Mouse (Mus musculus) lung, embryonic 14.5 days (tissue): ENCODE data around the gene Itga8. TPM values are rescaled to one million over a fixed set of nuclear protein-coding genes. Genes with fewer than 3 reads are reported as not detected.

ENCODE experiments used
- ATAC-seq: fragments of 200-750 bp; cut with Nextera tagmentation; 2 replicates; pipeline ENCODE4 v1.8.0; 2017; ENCODE audit warnings: mild to moderate bottlenecking, moderate TSS enrichment, moderate library complexity; ENCODE audit not compliant: insufficient read depth
- DNase-seq: peaks from one replicate; pipeline ENCODE4 v3.0.0-alpha.2; 2015
- H3K27ac ChIP-seq: fragments of 300-500 bp; sonication (generic); 2 replicates; pipeline ENCODE4 v1.5.1; 2014; ENCODE audit warnings: low read depth, mild to moderate bottlenecking, moderate library complexity
- H3K27me3 ChIP-seq: fragments of 300-500 bp; sonication (generic); 2 replicates; pipeline ENCODE4 v1.6.1; 2014; ENCODE audit warnings: low read length, control low read depth; ENCODE audit not compliant: insufficient read depth
- H3K36me3 ChIP-seq: fragments of 300-500 bp; sonication (generic); 2 replicates; pipeline ENCODE4 v1.6.1; 2014; ENCODE audit warnings: control low read depth; ENCODE audit not compliant: insufficient read depth
- H3K4me1 ChIP-seq: fragments of 300-500 bp; sonication (generic); 2 replicates; pipeline ENCODE4 v1.6.1; 2014; ENCODE audit warnings: antibody characterized with exemption, control low read depth; ENCODE audit not compliant: insufficient read depth
- H3K4me2 ChIP-seq: fragments of 300-500 bp; sonication (generic); 2 replicates; pipeline ENCODE4 v1.6.1; 2014; ENCODE audit warnings: mild to moderate bottlenecking
- H3K4me3 ChIP-seq: fragments of 300-500 bp; sonication (generic); 2 replicates; pipeline ENCODE4 v1.5.1; 2014; ENCODE audit warnings: low read depth, low read length
- H3K9ac ChIP-seq: fragments of 300-500 bp; sonication (generic); 2 replicates; pipeline ENCODE4 v1.6.1; 2014
- H3K9me3 ChIP-seq: fragments of 300-500 bp; sonication (generic); 2 replicates; pipeline ENCODE4 v1.6.1; 2016; ENCODE audit warnings: low read depth, low read length, control low read depth
- CTCF ChIP-seq: IDR thresholded peaks from 2 replicates; pipeline ENCODE4 v1.5.1; 2016; ENCODE audit warnings: antibody characterized with exemption, low read depth
- WGBS: fragments of 180-500 bp; shearing (Covaris S2); extraction: QIAGEN DNeasy Blood & Tissue Kit; methylation state at CpG from one replicate; pipeline ENCODE4 v1.1.7; 2014; 5-methylcytosine and 5-hydroxymethylcytosine counted together
- polyA plus RNA-seq: library from polyadenylated mRNA; unstranded; fragments of >200 nt; fragmentation: Nextera tagmentation; extraction: Ambion mirVana; gene quantifications from 2 replicates; pipeline ENCODE4 v1.2.1, GENCODE M21; 2014

Itga8 gene
- polyA plus RNA-seq, 1 experiment from 2014 or later: 42.6 TPM

GRCm38 (mm10) chr2:12226367-12226766 lies 75.4 kb downstream of the Itga8 start:
- no peaks in the 10 kb centered on the region for H3K27me3 ChIP-seq
- H3K4me1 ChIP-seq: 0 out of 2 replicates have a peak, but pooled peaks cover 3% of the 10 kb centered on the region
- ATAC-seq (no peak), DNase-seq (no peak)
- TF ChIP-seq CTCF: no peak
- 59% methylated on average over 1 of the region's 1 CpGs for WGBS
- no peaks in the 10 kb centered on the region for H3K9me3 ChIP-seq
- no peak overlapping the region for H3K9ac ChIP-seq
- no peak overlapping the region for H3K4me3 ChIP-seq
- no peak overlapping the region for H3K4me2 ChIP-seq
- H3K36me3 ChIP-seq: no peaks in the 10 kb centered on the region
- H3K27ac ChIP-seq: no peak overlapping the region

- H3K27ac ChIP-seq: peak overlapping the region; percentile 85
- H3K4me3 ChIP-seq: no peak overlapping the region
- DNase-seq (peak; percentile 94), ATAC-seq (peak; percentile 94)
- WGBS: 38% methylated on average over 2 of the region's 2 CpGs
- H3K4me1 ChIP-seq: 0 out of 2 replicates have a peak, but pooled peaks cover 3% of the 10 kb centered on the region
- TF ChIP-seq CTCF: no peak
- H3K9me3 ChIP-seq: no peaks in the 10 kb centered on the region
- H3K36me3 ChIP-seq: no peaks in the 10 kb centered on the region
- no peak overlapping the region for H3K9ac ChIP-seq
- H3K27me3 ChIP-seq: no peaks in the 10 kb centered on the region
- no peak overlapping the region for H3K4me2 ChIP-seq
Observed at GRCm38 (mm10) chr2:12221671-12222070, 80.1 kb downstream of the Itga8 start.

GRCm38 (mm10) chr2:12213464-12213790 lies 88.3 kb downstream of the Itga8 start:
- H3K9ac ChIP-seq: no peak overlapping the region
- H3K9me3 ChIP-seq: no peaks in the 10 kb centered on the region
- no peaks in the 10 kb centered on the region for H3K27me3 ChIP-seq
- 20% methylated on average over 4 of the region's 4 CpGs for WGBS
- DNase-seq (no peak), ATAC-seq (peak; percentile 51)
- H3K4me3 ChIP-seq: no peak overlapping the region
- H3K4me2 ChIP-seq: no peak overlapping the region
- no peaks in the 10 kb centered on the region for H3K36me3 ChIP-seq
- TF ChIP-seq CTCF: no peak
- peak overlapping the region; percentile 88 for H3K27ac ChIP-seq
- H3K4me1 ChIP-seq: 0 out of 2 replicates have a peak, but pooled peaks cover 4% of the 10 kb centered on the region

- H3K27ac ChIP-seq: peak overlapping the region; percentile 88
- DNase-seq: peak; percentile 81
- H3K36me3 ChIP-seq: no peaks in the 10 kb centered on the region
- no peaks in the 10 kb centered on the region for H3K27me3 ChIP-seq
- H3K4me1 ChIP-seq: 0 out of 2 replicates have a peak, but pooled peaks cover 4% of the 10 kb centered on the region
- H3K4me3 ChIP-seq: no peak overlapping the region
- WGBS: 26% methylated on average over 3 of the region's 3 CpGs
- H3K9me3 ChIP-seq: no peaks in the 10 kb centered on the region
- H3K4me2 ChIP-seq: no peak overlapping the region
- peak; percentile 87 for ATAC-seq
- TF ChIP-seq CTCF: no peak
- H3K9ac ChIP-seq: no peak overlapping the region
Observed at GRCm38 (mm10) chr2:12212662-12213463, 88.9 kb downstream of the Itga8 start.

GRCm38 (mm10) chr2:12208142-12208541 lies 93.6 kb downstream of the Itga8 start:
- Histone ChIP-seq H3K4me1 (0 out of 2 replicates have a peak, but pooled peaks cover 4% of the 10 kb centered on the region), H3K4me2 (no peak overlapping the region), H3K4me3 (no peak overlapping the region), H3K9me3 (no peaks in the 10 kb centered on the region), H3K9ac (no peak overlapping the region), H3K36me3 (no peaks in the 10 kb centered on the region), H3K27ac (no peak overlapping the region), H3K27me3 (no peaks in the 10 kb centered on the region)
- peak; percentile 37 for DNase-seq
- 75% methylated on average over 6 of the region's 6 CpGs for WGBS
- no peak for ATAC-seq
- no peak for TF ChIP-seq CTCF

GRCm38 (mm10) chr2:12206353-12206752 lies 95.4 kb downstream of the Itga8 start:
- Histone ChIP-seq H3K4me1 (no peaks in the 10 kb centered on the region), H3K27me3 (no peaks in the 10 kb centered on the region), H3K9ac (no peak overlapping the region), H3K9me3 (no peaks in the 10 kb centered on the region), H3K4me2 (no peak overlapping the region), H3K4me3 (no peak overlapping the region), H3K27ac (no peak overlapping the region), H3K36me3 (no peaks in the 10 kb centered on the region)
- DNase-seq (no peak), ATAC-seq (no peak)
- WGBS: 60% methylated on average over 5 of the region's 5 CpGs
- no peak for TF ChIP-seq CTCF

GRCm38 (mm10) chr2:12205875-12206274 lies 95.8 kb downstream of the Itga8 start:
- H3K27ac ChIP-seq: no peak overlapping the region
- H3K27me3 ChIP-seq: no peaks in the 10 kb centered on the region
- H3K9me3 ChIP-seq: no peaks in the 10 kb centered on the region
- no peaks in the 10 kb centered on the region for H3K4me1 ChIP-seq
- H3K4me3 ChIP-seq: no peak overlapping the region
- no peak overlapping the region for H3K9ac ChIP-seq
- DNase-seq (no peak), ATAC-seq (no peak)
- no peak overlapping the region for H3K4me2 ChIP-seq
- WGBS: 44% methylated on average over 5 of the region's 5 CpGs
- H3K36me3 ChIP-seq: no peaks in the 10 kb centered on the region
- no peak for TF ChIP-seq CTCF
